Mouse (Mus musculus) G1E (cell line): ENCODE measurements around the gene Fblim1.

ENCODE experiments used
- CTCF ChIP-seq: IDR thresholded peaks from 2 replicates; pipeline ENCODE4 v1.5.1; 2012; ENCODE audit warnings: low read depth, low read length, inconsistent platforms, mixed read lengths
- GATA1 ChIP-seq: IDR thresholded peaks from 2 replicates; pipeline ENCODE4 v1.6.1; 2012; ENCODE audit warnings: borderline replicate concordance, low read length, inconsistent platforms, mixed read lengths

DNA sequence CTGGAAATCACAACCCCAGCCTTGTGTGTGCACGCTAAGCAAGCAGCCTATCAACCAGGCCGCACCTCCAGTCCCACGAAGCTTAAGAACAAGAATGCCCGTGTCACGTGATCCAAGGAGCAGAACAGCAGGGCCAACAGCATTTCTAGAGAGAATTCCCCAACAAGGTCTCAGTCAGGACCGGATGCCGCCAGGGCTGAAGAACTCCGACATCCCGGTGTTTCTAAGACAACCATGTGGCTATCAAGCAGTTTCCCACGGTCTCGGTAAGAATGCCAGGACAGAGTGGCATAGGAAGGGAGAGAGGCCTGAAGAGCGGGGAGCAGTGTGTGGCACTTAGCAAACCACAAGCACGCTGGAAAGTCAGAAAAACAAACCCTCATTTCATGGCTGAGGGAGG is 47.9 kb upstream of the Fblim1 start:
- no peak for TF ChIP-seq CTCF
- TF ChIP-seq GATA1 = no peak
